Mouse (Mus musculus) gastrocnemius, adult 18-20 months (tissue): ENCODE measurements around the gene Ralgapa2. TPM values are rescaled to one million over a fixed set of nuclear protein-coding genes. Genes with fewer than 3 reads are reported as not detected.

Experiments
- DNase-seq: peaks from one replicate; pipeline ENCODE4 v3.0.0; 2021; ENCODE audit warnings: low spot score
- total RNA-seq, 2 experiments: library from RNA; stranded (reverse); gene quantifications; 2 replicates each; pipeline ENCODE4 v1.2.3; 2021

Ralgapa2 gene
- total RNA-seq, 2 experiments from 2014 or later: 8.3 to 9.3 TPM

GRCm38 (mm10) chr2:146362932-146363331 lies 149.2 kb downstream of the Ralgapa2 start:
- no peak for DNase-seq

GRCm38 (mm10) chr2:146361969-146362368 lies 150.2 kb downstream of the Ralgapa2 start:
- no peak for DNase-seq

GRCm38 (mm10) chr2:146361076-146361475 lies 151.1 kb downstream of the Ralgapa2 start:
- peak; percentile 9 for DNase-seq

GRCm38 (mm10) chr2:146359676-146360075 lies 152.5 kb downstream of the Ralgapa2 start:
- DNase-seq: no peak

- no peak for DNase-seq
These were observed 155.6 kb downstream of the Ralgapa2 start for GRCm38 (mm10) chr2:146356524-146356923.

GRCm38 (mm10) chr2:146350230-146350629 lies 161.9 kb downstream of the Ralgapa2 start:
- DNase-seq: no peak

- no peak for DNase-seq
These were observed 164.2 kb downstream of the Ralgapa2 start for GRCm38 (mm10) chr2:146347942-146348341.

GRCm38 (mm10) chr2:146340090-146340489 lies 172.1 kb downstream of the Ralgapa2 start:
- DNase-seq: no peak

GRCm38 (mm10) chr2:146337540-146337939 lies 174.6 kb downstream of the Ralgapa2 start:
- no peak for DNase-seq

GRCm38 (mm10) chr2:146331894-146332476 lies 180.2 kb downstream of the Ralgapa2 start:
- DNase-seq: no peak

GRCm38 (mm10) chr2:146330772-146331281 lies 181.3 kb downstream of the Ralgapa2 start:
- no peak for DNase-seq

- DNase-seq: no peak
These were observed 182.0 kb downstream of the Ralgapa2 start for GRCm38 (mm10) chr2:146330101-146330500.

- no peak for DNase-seq
These were observed 185.5 kb downstream of the Ralgapa2 start for GRCm38 (mm10) chr2:146326654-146327053.

- DNase-seq: no peak
These were observed 187.0 kb downstream of the Ralgapa2 start for GRCm38 (mm10) chr2:146324907-146325715.

- DNase-seq: no peak
These were observed 187.8 kb downstream of the Ralgapa2 start for GRCm38 (mm10) chr2:146324140-146324906.

GRCm38 (mm10) chr2:146323528-146323927 lies 188.6 kb downstream of the Ralgapa2 start:
- no peak for DNase-seq

- DNase-seq: no peak
These were observed 189.4 kb downstream of the Ralgapa2 start for GRCm38 (mm10) chr2:146322770-146323169.

GRCm38 (mm10) chr2:146322019-146322418 lies 190.1 kb downstream of the Ralgapa2 start:
- DNase-seq: no peak

GRCm38 (mm10) chr2:146320666-146321065 lies 191.5 kb downstream of the Ralgapa2 start:
- DNase-seq: no peak

- no peak for DNase-seq
These were observed 197.4 kb downstream of the Ralgapa2 start for GRCm38 (mm10) chr2:146314751-146315150.

GRCm38 (mm10) chr2:146313811-146314210 lies 198.3 kb downstream of the Ralgapa2 start:
- DNase-seq: no peak

- no peak for DNase-seq
These were observed 201.4 kb downstream of the Ralgapa2 start for GRCm38 (mm10) chr2:146310760-146311159.
